9 mouse cellular contexts compared by ENCODE assay signal in the genomic region with DNA sequence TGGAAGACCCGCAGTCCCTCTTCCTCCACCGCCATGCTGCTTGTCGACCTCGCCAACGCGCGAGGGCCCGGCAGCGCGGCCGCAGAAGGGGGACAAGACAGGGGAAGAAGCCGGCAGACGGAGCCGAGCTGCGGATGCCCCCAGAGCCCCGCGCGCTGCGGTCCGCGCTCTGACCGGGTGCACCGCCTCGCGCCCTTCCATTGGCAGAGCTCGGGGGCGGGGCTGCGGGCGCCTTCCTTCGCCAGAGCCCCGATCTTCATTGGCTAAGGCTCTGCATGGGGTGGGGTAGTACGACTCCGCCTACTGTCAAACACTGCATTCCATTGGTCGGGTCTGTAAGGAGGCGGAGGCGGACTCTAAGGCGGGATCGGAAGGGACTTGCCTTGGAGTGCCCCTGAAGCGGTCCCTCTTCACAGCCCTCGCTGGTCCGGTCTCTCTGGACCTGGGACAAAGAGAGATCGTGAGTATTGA. TPM values are rescaled to one million over a fixed set of nuclear protein-coding genes. Genes with fewer than 3 reads are reported as not detected.
DNase-seq lines count a peak whose midpoint lies in the region; ATAC-seq and TF ChIP-seq lines count a peak whose summit lies in the region.
"Had no signal": no experiment of that assay in that cellular context is flagged by ENCODE, and none has a peak within 500 bp of the region (broad histone marks: within the 10 kb centered on the region; RNA-seq: fewer than 3 reads in every experiment).

Rasa3 (minus strand) TSS at position 191 of the 471 bp plus-strand sequence.

- H3K4me1 ChIP-seq in bone marrow, adult 2 months (ENCODE audit: control insufficient read depth, insufficient read depth, low read length), result peaks cover 10% of the 10 kb centered on the region
- peaks cover 38% of the 10 kb centered on the region for H3K4me1 ChIP-seq in embryonic facial prominence, embryonic 15.5 days
- H3K4me1 ChIP-seq in limb, embryonic 14.5 days (ENCODE audit: control insufficient read depth, insufficient read depth, low read length), result peaks cover 12% of the 10 kb centered on the region
- peaks cover 8% of the 10 kb centered on the region for H3K4me1 ChIP-seq in midbrain, postnatal 0 days (ENCODE audit: insufficient read depth, low read length)

- no peaks in the 10 kb centered on the region for H3K36me3 ChIP-seq in embryonic facial prominence, embryonic 15.5 days
- no peaks in the 10 kb centered on the region for H3K36me3 ChIP-seq in limb, embryonic 14.5 days (ENCODE audit: control insufficient read depth, insufficient read depth, low read length)
- no peaks in the 10 kb centered on the region for H3K36me3 ChIP-seq in midbrain, postnatal 0 days (ENCODE audit: insufficient read depth, low read length)
- H3K36me3 ChIP-seq: G1E had no signal

- DNase-seq in 3T3-L1 (ENCODE audit: low read depth, low spot score), result peak; percentile 97
- DNase-seq in heart, adult 8-10 months (ENCODE audit: low spot score), result peak; percentile 97
- DNase-seq in kidney, adult 9 months, result peak; percentile 97
- DNase-seq in limb, embryonic 14.5 days (ENCODE audit: low spot score), result peak; percentile 97
- DNase-seq in midbrain, postnatal 0 days (ENCODE audit: low spot score), result peak; percentile 98
- DNase-seq in spleen, postnatal 14 days (ENCODE audit: low spot score in 2 of 2), result peak; percentile 86 to 91

- no peak for TF ChIP-seq CTCF in bone marrow, adult 2 months (IDR thresholded peaks at IDR 0.05; ENCODE audit: control insufficient read depth, insufficient read depth, low read length)
- no peak; the same call in 1 of the 2 replicates for TF ChIP-seq CTCF in midbrain, postnatal 0 days (IDR thresholded peaks at IDR 0.05)

- H3K27ac ChIP-seq in bone marrow, adult 2 months (ENCODE audit: control insufficient read depth, insufficient read depth, low read depth, low read length, poor library complexity), result peak within 1 kb of the TSS; percentile 95
- peak within 1 kb of the TSS; percentile 82 for H3K27ac ChIP-seq in embryonic facial prominence, embryonic 15.5 days (replicated peaks)
- peak within 1 kb of the TSS; percentile 67; the same call in 1 of the 2 replicates for H3K27ac ChIP-seq in limb, embryonic 14.5 days (replicated peaks; ENCODE audit: low read depth, low read length)
- H3K27ac ChIP-seq in midbrain, postnatal 0 days (ENCODE audit: low read depth, low read length), result peak within 1 kb of the TSS; percentile 91

- H3K9ac ChIP-seq in embryonic facial prominence, embryonic 15.5 days, result peak within 1 kb of the TSS; percentile 43
- peak within 1 kb of the TSS; percentile 66 for H3K9ac ChIP-seq in limb, embryonic 14.5 days (ENCODE audit: low read depth, low read length, severe bottlenecking)
- H3K9ac ChIP-seq in midbrain, postnatal 0 days (replicated peaks; ENCODE audit: low read length, poor library complexity, severe bottlenecking), result peak within 1 kb of the TSS; percentile 86

- WGBS in bone marrow, adult 2 months, result under 1% methylated on average over 42 of the region's 42 CpGs
- WGBS in embryonic facial prominence, embryonic 15.5 days, result under 1% methylated on average over 40 of the region's 42 CpGs
- WGBS in limb, embryonic 14.5 days, result under 1% methylated on average over 41 of the region's 42 CpGs
- under 1% methylated on average over 42 of the region's 42 CpGs for WGBS in midbrain, postnatal 0 days

- no peaks in the 10 kb centered on the region for H3K9me3 ChIP-seq in embryonic facial prominence, embryonic 15.5 days (replicated peaks)
- no peaks in the 10 kb centered on the region for H3K9me3 ChIP-seq in limb, embryonic 14.5 days (ENCODE audit: control insufficient read depth, low read length)
- H3K9me3 ChIP-seq in midbrain, postnatal 0 days (ENCODE audit: low read length), result no peaks in the 10 kb centered on the region
- H3K9me3 ChIP-seq: G1E had no signal

- TF ChIP-seq POLR2A in bone marrow, adult 2 months (IDR thresholded peaks at IDR 0.05; ENCODE audit: borderline replicate concordance, control insufficient read depth, low read depth, low read length), result peak; percentile 80; the same call in 1 of the 2 replicates
- 0 out of 2 replicates have a peak, but pooled peaks have one; percentile 30 for TF ChIP-seq POLR2A in limb, embryonic 14.5 days (IDR thresholded peaks at IDR 0.05; ENCODE audit: borderline replicate concordance, extremely low read depth, insufficient read depth, insufficient read length)

- H3K27me3 ChIP-seq in embryonic facial prominence, embryonic 15.5 days, result peaks cover 6% of the 10 kb centered on the region; the same call in 1 of the 2 replicates
- H3K27me3 ChIP-seq in limb, embryonic 14.5 days (ENCODE audit: control insufficient read depth, insufficient read depth, low read length), result no peaks in the 10 kb centered on the region
- H3K27me3 ChIP-seq in midbrain, postnatal 0 days (ENCODE audit: insufficient read depth, low read length), result no peaks in the 10 kb centered on the region

- peak within 1 kb of the TSS; percentile 73 for H3K4me2 ChIP-seq in embryonic facial prominence, embryonic 15.5 days (replicated peaks)
- H3K4me2 ChIP-seq in limb, embryonic 14.5 days (replicated peaks; ENCODE audit: low read depth, low read length, severe bottlenecking), result peak within 1 kb of the TSS; percentile 84
- peak within 1 kb of the TSS; percentile 64 for H3K4me2 ChIP-seq in midbrain, postnatal 0 days (ENCODE audit: low read depth, low read length, poor library complexity, severe bottlenecking)

- ATAC-seq in embryonic facial prominence, embryonic 15.5 days (ENCODE audit: insufficient number of reproducible peaks, low FRiP score, low TSS enrichment, low read depth), result peak; percentile 98
- ATAC-seq in limb, embryonic 14.5 days (ENCODE audit: low FRiP score, low read depth), result peak; percentile 98
- ATAC-seq in midbrain, postnatal 0 days (ENCODE audit: low FRiP score), result peak; percentile 98

- H3K4me3 ChIP-seq in bone marrow, adult 2 months (replicated peaks; ENCODE audit: control insufficient read depth, low read depth, low read length), result peak within 1 kb of the TSS; percentile 91
- peak within 1 kb of the TSS; percentile 76 for H3K4me3 ChIP-seq in embryonic facial prominence, embryonic 15.5 days (replicated peaks)
- peak within 1 kb of the TSS; percentile 77 for H3K4me3 ChIP-seq in limb, embryonic 14.5 days (replicated peaks; ENCODE audit: low read length)
- H3K4me3 ChIP-seq in midbrain, postnatal 0 days (ENCODE audit: low read depth, low read length), result peak within 1 kb of the TSS; percentile 82

RNA-seq across cellular contexts. Expression of gene Rasa3, which starts in this region (rescaled TPM):
- 61.8 and 136 TPM in 2 replicates for polyA plus RNA-seq in bone marrow, adult 2 months (2011; ENCODE audit: insufficient read depth, insufficient read length, low replicate concordance, missing spikeins)
- polyA plus RNA-seq in embryonic facial prominence, embryonic 15.5 days (2015; fragmentation: Nextera tagmentation; extraction: Ambion mirVana), result 36.0 and 37.4 TPM in 2 replicates
- total RNA-seq in heart, adult 8-10 months (2022), result 10 to 100 TPM; 13.2 to 16.2 (median 13.9) TPM
- polyA plus RNA-seq in limb, embryonic 14.5 days (2012; rRNA removed), result 31.6 and 35.4 TPM in 2 replicates
- 29.2 and 30.8 TPM in 2 replicates for polyA plus RNA-seq in limb, embryonic 14.5 days (2014; fragmentation: Nextera tagmentation; extraction: Ambion mirVana)
- 43.9 and 52.7 TPM in 2 replicates for total RNA-seq in midbrain, postnatal 0 days (2014; rRNA removed)
- 20.5 and 23.5 TPM in 2 replicates for polyA plus RNA-seq in midbrain, postnatal 0 days (2015; fragmentation: Nextera tagmentation; extraction: Ambion mirVana)

Comparison
In these comparisons a context has a peak if more than half of its experiments do, and no peak if none do; other contexts are left out.
1. Peak in every context shown above with its lines: DNase-seq, ATAC-seq, H3K4me3 ChIP-seq and H3K27ac ChIP-seq.